Mouse (Mus musculus) limb, embryonic 14.5 days (tissue): ENCODE results near the gene Nbl1. TPM values are rescaled to one million over a fixed set of nuclear protein-coding genes. Genes with fewer than 3 reads are reported as not detected.
A peak's percentile ranks its signal among the peaks of the same experiment; 100 is the strongest.

Source experiments
- ATAC-seq: fragments of 200-750 bp; cut with Nextera tagmentation; 2 replicates; pipeline ENCODE4 v1.8.0; 2017; ENCODE audit warnings: low read depth, moderate number of reproducible peaks, moderate TSS enrichment; ENCODE audit not compliant: low FRiP score
- DNase-seq: peaks from one replicate; pipeline ENCODE4 v3.0.0-alpha.2; 2015; ENCODE audit warnings: low spot score
- H3K27ac ChIP-seq: fragments of 300-500 bp; sonication (generic); replicated peaks from 2 replicates; pipeline ENCODE4 v1.5.1; 2014; ENCODE audit warnings: low read depth, mild to moderate bottlenecking, low read length, moderate library complexity, mixed read lengths
- H3K27me3 ChIP-seq: fragments of 300-500 bp; sonication (generic); 2 replicates; pipeline ENCODE4 v1.6.1; 2014; ENCODE audit warnings: low read length, mixed read lengths; ENCODE audit not compliant: control insufficient read depth, insufficient read depth
- H3K36me3 ChIP-seq: fragments of 300-500 bp; sonication (generic); 2 replicates; pipeline ENCODE4 v1.6.1; 2014; ENCODE audit warnings: mild to moderate bottlenecking, low read length, moderate library complexity, mixed read lengths; ENCODE audit not compliant: control insufficient read depth, insufficient read depth
- H3K4me1 ChIP-seq: fragments of 300-500 bp; sonication (generic); 2 replicates; pipeline ENCODE4 v1.6.1; 2014; ENCODE audit warnings: antibody characterized with exemption, low read length, mixed read lengths; ENCODE audit not compliant: control insufficient read depth, insufficient read depth
- H3K4me2 ChIP-seq: fragments of 300-500 bp; sonication (generic); replicated peaks from 2 replicates; pipeline ENCODE4 v1.6.1; 2014; ENCODE audit warnings: low read depth, mild to moderate bottlenecking, low read length, moderate library complexity; ENCODE audit not compliant: severe bottlenecking
- H3K4me3 ChIP-seq: fragments of 300-500 bp; sonication (generic); replicated peaks from 2 replicates; pipeline ENCODE4 v1.5.1; 2014; ENCODE audit warnings: low read length
- H3K9ac ChIP-seq: fragments of 300-500 bp; sonication (generic); 2 replicates; pipeline ENCODE4 v1.6.1; 2014; ENCODE audit warnings: mild to moderate bottlenecking, low read depth, low read length, moderate library complexity; ENCODE audit not compliant: severe bottlenecking
- H3K9me3 ChIP-seq: fragments of 300-500 bp; sonication (generic); 2 replicates; pipeline ENCODE4 v1.6.1; 2016; ENCODE audit warnings: low read length; ENCODE audit not compliant: control insufficient read depth
- POLR2A ChIP-seq: fragments of 200-500 bp; IDR thresholded peaks from 2 replicates; pipeline ENCODE4 v1.8.0; 2012; ENCODE audit warnings: inconsistent platforms, mild to moderate bottlenecking, moderate library complexity, borderline replicate concordance; ENCODE audit not compliant: insufficient read depth, insufficient read length; ENCODE audit errors: extremely low read depth
- WGBS: fragments of 180-500 bp; shearing (Covaris S2); extraction: QIAGEN DNeasy Blood & Tissue Kit; methylation state at CpG from one replicate; pipeline ENCODE4 v1.1.7; 2014; 5-methylcytosine and 5-hydroxymethylcytosine counted together
- polyA plus RNA-seq, 2 experiments: library from polyadenylated mRNA; depleted of rRNA in 1 of 2; stranded (reverse) in 1 of 2; unstranded in 1 of 2; fragments of >200 nt; fragmentation: Nextera tagmentation in 1 of 2; extraction: Ambion mirVana in 1 of 2; gene quantifications; 2 replicates each; pipeline versions ENCODE4 v1.2.1 to v1.2.3; 2012 to 2014

Nbl1 gene
- polyA plus RNA-seq, 2 experiments = 149 to 157 TPM

GRCm38 (mm10) chr4:139091478-139092355, 1.1 kb downstream of the Nbl1 start:
- peak overlapping the region; percentile 74 for H3K4me3 ChIP-seq
- no peak for TF ChIP-seq POLR2A
- ATAC-seq (peak; percentile 74), DNase-seq (peak; percentile 66)
- H3K4me1 ChIP-seq = peaks cover 25% of the 10 kb centered on the region
- peak overlapping the region; percentile 81 for H3K27ac ChIP-seq
- peaks cover 12% of the 10 kb centered on the region; the same call in 1 of the 2 replicates for H3K36me3 ChIP-seq
- H3K9ac ChIP-seq = peak overlapping the region; percentile 87
- WGBS = 3% methylated on average over 28 of the region's 28 CpGs
- peaks cover 4% of the 10 kb centered on the region; the same call in 1 of the 2 replicates for H3K9me3 ChIP-seq
- 0 out of 2 replicates have a peak, but pooled peaks cover 3% of the 10 kb centered on the region for H3K27me3 ChIP-seq
- H3K4me2 ChIP-seq = peak overlapping the region; percentile 87

GRCm38 (mm10) chr4:139091066-139091465, 1.7 kb downstream of the Nbl1 start:
- WGBS = 19% methylated on average over 7 of the region's 7 CpGs
- H3K27ac ChIP-seq = peak overlapping the region; percentile 81; the same call in 1 of the 2 replicates
- H3K27me3 ChIP-seq = 0 out of 2 replicates have a peak, but pooled peaks cover 3% of the 10 kb centered on the region
- no peak for ATAC-seq
- H3K4me3 ChIP-seq = peak overlapping the region; percentile 74
- peak overlapping the region; percentile 87; the same call in 1 of the 2 replicates for H3K9ac ChIP-seq
- H3K4me1 ChIP-seq = peaks cover 21% of the 10 kb centered on the region
- H3K36me3 ChIP-seq = peaks cover 12% of the 10 kb centered on the region; the same call in 1 of the 2 replicates
- H3K9me3 ChIP-seq = peaks cover 4% of the 10 kb centered on the region; the same call in 1 of the 2 replicates
- peak overlapping the region; percentile 87 for H3K4me2 ChIP-seq
- no peak for DNase-seq
- no peak for TF ChIP-seq POLR2A

- peak overlapping the region; percentile 81; the same call in 1 of the 2 replicates for H3K27ac ChIP-seq
- H3K4me1 ChIP-seq = peaks cover 16% of the 10 kb centered on the region
- peak overlapping the region; percentile 18; the same call in 1 of the 2 replicates for H3K9ac ChIP-seq
- H3K4me2 ChIP-seq = peak overlapping the region; percentile 87
- H3K36me3 ChIP-seq = peaks cover 12% of the 10 kb centered on the region; the same call in 1 of the 2 replicates
- no peak for TF ChIP-seq POLR2A
- H3K9me3 ChIP-seq = peaks cover 4% of the 10 kb centered on the region; the same call in 1 of the 2 replicates
- DNase-seq (no peak), ATAC-seq (no peak)
- 0 out of 2 replicates have a peak, but pooled peaks cover 3% of the 10 kb centered on the region for H3K27me3 ChIP-seq
- WGBS = 59% methylated on average over 15 of the region's 15 CpGs
- H3K4me3 ChIP-seq = peak overlapping the region; percentile 74
Measured at GRCm38 (mm10) chr4:139090303-139090940, 2.4 kb downstream of the Nbl1 start.

GRCm38 (mm10) chr4:139088982-139089671, 3.7 kb downstream of the Nbl1 start:
- no peak for ATAC-seq
- H3K4me1 ChIP-seq = peaks cover 16% of the 10 kb centered on the region
- no peak for TF ChIP-seq POLR2A
- H3K4me2 ChIP-seq = peak overlapping the region; percentile 26
- H3K9ac ChIP-seq = no peak overlapping the region
- H3K9me3 ChIP-seq = no peaks in the 10 kb centered on the region
- peaks cover 24% of the 10 kb centered on the region for H3K36me3 ChIP-seq
- WGBS = 61% methylated on average over 9 of the region's 9 CpGs
- H3K27ac ChIP-seq = no peak overlapping the region
- H3K4me3 ChIP-seq = no peak overlapping the region
- no peak for DNase-seq
- H3K27me3 ChIP-seq = 0 out of 2 replicates have a peak, but pooled peaks cover 3% of the 10 kb centered on the region
